Mouse (Mus musculus) layer of hippocampus, adult 2 months (tissue): ENCODE results near the gene Gm21863. TPM values are rescaled to one million over a fixed set of nuclear protein-coding genes. Genes with fewer than 3 reads are reported as not detected.
"Not testable (repeated sequence)": the region's sequence is repeated elsewhere in the genome, so short reads cannot be mapped to it uniquely, and the experiment has no call there.

Source experiments
- DNase-seq, 2 experiments: peaks; one replicate each; pipeline ENCODE4 v3.0.0; 2022; ENCODE audit warnings: low spot score in 2 of 2
- H3K27ac ChIP-seq: fragments of 200-600 bp; 2 replicates; pipeline ENCODE4 v1.8.1; 2022
- H3K4me3 ChIP-seq: fragments of 200-600 bp; 2 replicates; pipeline ENCODE4 v1.8.1; 2022; ENCODE audit warnings: mild to moderate bottlenecking
- CTCF ChIP-seq: fragments of 200-600 bp; conservative IDR thresholded peaks from 2 replicates; pipeline ENCODE4 v1.8.1; 2022; ENCODE audit warnings: antibody characterized with exemption, mild to moderate bottlenecking, moderate library complexity
- long read RNA-seq, 2 experiments: library from polyadenylated mRNA; stranded (forward); transcript quantifications; one replicate each; pipeline ENCODE4 v2.0.0; 2021; ENCODE audit warnings: borderline mapping rate in 2 of 2
- total RNA-seq, 2 experiments: library from RNA; stranded (reverse); gene quantifications; 2 replicates each; pipeline ENCODE4 v1.2.3; 2021

The Gm21863 gene
- not detected for total RNA-seq
- long read RNA-seq, experiment 1, result 0 reads
- long read RNA-seq, experiment 2, result 0 reads

GRCm38 (mm10) chr12:19953869-19954555 lies at the start of gene Gm21863:
Gene Gm21863, plus strand, starts transcription at chr12:19954505.
- not testable (repeated sequence) for H3K4me3 ChIP-seq, DNase-seq, H3K27ac ChIP-seq

- not testable (repeated sequence) for H3K27ac ChIP-seq, DNase-seq, H3K4me3 ChIP-seq
- 0 out of 2 replicates have a peak, but pooled peaks have one; percentile 12 for TF ChIP-seq CTCF
These were observed 26.3 kb upstream of the Gm21863 start for GRCm38 (mm10) chr12:19928049-19928448.
